Mouse (Mus musculus) telencephalon, adult 2 months (tissue): Measurements from ENCODE around the gene Sstr3.

Experiments used
- DNase-seq: peaks from one replicate; pipeline ENCODE4 v3.0.0-alpha.2; 2011; ENCODE audit warnings: low read depth, low spot score

The Sstr3 gene

DNA sequence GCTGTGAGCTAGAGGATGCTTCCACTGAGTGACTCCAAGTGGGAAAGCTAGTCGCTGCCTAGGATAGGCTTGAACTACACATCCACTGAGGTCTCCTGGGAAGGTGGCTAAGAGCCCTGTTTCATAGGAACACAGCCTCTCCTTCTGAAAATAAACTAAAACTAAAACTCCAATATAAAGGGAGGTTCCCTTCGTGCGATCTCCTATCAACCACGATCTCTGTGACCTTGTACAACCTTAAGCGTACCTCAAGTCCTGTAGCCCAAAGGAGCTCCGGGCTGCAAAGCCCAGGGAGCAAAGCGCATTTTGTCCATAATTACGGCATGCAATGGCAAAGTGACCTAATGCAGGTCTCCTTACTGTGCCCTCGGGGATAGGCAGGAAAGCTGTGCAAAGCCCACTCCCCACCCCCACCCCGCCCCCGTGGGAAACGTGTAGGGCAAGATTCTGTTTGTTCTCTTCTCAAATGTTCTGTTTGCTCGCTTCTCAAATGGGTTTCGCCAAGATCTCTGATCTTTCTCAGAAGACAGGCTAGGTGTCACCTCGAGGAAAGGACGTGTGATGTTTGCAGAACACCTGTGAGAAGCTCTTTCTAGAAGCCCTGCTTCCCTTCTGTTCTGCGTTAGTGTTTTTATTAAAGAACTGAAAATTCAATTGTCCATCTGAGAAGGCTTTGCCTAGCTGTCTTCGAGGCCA is 41.9 kb downstream of the Sstr3 start:
- no peak for DNase-seq

- no peak for DNase-seq
Observed at GRCm38 (mm10) chr15:78494968-78495406, 49.5 kb downstream of the Sstr3 start, which contains the start of gene Il2rb. Gene Il2rb, minus strand, starts transcription at chr15:78495271.

GRCm38 (mm10) chr15:78493401-78494010 is 51.0 kb downstream of the Sstr3 start:
- no peak for DNase-seq

DNA sequence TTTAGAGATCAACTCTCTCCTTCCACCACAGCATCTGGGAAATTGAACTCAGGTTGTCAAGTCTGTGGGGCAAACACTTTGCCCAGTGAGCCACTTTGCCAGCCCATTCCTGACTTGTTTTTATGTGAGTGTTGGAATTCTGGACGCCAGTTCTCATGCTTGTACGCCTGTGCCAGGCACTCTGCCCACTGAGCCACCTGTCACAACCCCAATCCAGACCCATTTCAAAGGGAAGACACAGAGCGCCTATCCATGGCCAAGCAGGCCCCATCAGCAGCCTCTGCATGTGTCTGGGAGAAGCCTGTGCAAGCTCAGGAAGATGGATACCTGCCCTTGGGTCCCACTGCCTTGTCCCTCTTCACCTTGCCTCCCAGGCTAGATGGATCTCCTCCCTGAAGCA is 53.2 kb downstream of the Sstr3 start:
- no peak for DNase-seq

GRCm38 (mm10) chr15:78489906-78490305 is 54.6 kb downstream of the Sstr3 start:
- DNase-seq, result no peak

DNA sequence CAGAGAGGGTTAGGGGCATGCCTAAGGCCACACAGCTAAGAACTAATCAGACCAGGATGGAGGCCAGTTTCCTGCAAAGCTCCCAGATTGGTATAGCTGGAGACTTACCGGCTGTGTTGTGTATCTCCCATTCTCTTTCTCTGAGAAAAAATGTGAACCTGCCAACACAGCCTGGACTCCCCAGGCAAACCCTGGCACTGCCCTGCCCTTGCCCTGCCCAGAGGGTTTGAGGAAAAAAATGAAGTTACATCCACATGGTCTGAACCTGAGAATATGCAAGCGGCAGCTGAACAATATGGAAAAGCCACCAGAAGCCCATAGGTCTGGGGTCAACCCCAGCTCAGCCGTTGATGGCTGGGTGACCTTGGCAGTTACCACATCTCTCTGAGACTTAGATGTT is 55.2 kb downstream of the Sstr3 start:
- no peak for DNase-seq

DNA sequence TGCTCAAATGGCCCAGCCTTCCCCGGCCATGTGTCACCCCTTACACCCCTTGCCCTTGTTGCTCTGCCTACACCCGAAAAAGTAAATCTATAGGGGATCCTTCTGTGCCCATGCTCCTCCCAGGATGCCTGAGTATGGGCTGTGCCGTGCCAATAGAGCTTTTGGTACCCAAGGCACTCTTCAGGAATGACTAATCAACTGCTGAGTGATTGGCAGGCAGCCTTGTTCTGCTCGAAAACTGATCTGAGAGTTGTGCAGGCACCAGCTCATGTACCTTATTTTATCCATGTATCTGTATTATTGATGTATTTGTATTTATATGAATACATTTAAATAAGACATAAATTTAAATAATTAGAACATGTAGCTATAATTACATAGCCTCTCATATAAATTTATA is 57.4 kb downstream of the Sstr3 start:
- no peak for DNase-seq
